Mouse (Mus musculus) C2C12 (cell line): ENCODE measurements around the gene Mrps18c. TPM values are rescaled to one million over a fixed set of nuclear protein-coding genes. Genes with fewer than 3 reads are reported as not detected.

Source experiments
- H3K27me3 ChIP-seq: one replicate; pipeline ENCODE4 v1.6.1; 2011; ENCODE audit not compliant: control insufficient read depth, insufficient read depth, insufficient read length
- H3K36me3 ChIP-seq: one replicate; pipeline ENCODE4 v1.6.1; 2011; ENCODE audit not compliant: control insufficient read depth, insufficient read depth
- H3K4me3 ChIP-seq: one replicate; pipeline ENCODE4 v1.5.1; 2011; ENCODE audit warnings: mild to moderate bottlenecking, control low read depth; ENCODE audit not compliant: poor library complexity, insufficient read depth, severe bottlenecking
- H3K79me2 ChIP-seq: one replicate; pipeline ENCODE4 v1.6.1; 2011; ENCODE audit not compliant: control insufficient read depth, insufficient read depth
- H3K79me3 ChIP-seq: one replicate; pipeline ENCODE4 v1.6.1; 2011; ENCODE audit warnings: low read depth, control low read depth
- H3ac ChIP-seq: one replicate; pipeline ENCODE3; 2011; ENCODE audit warnings: low read depth; ENCODE audit not compliant: control insufficient read depth, insufficient read length
- CEBPB ChIP-seq: IDR thresholded peaks from one replicate; pipeline ENCODE4 v1.6.1; 2011; ENCODE audit warnings: low read depth, mild to moderate bottlenecking, control low read depth, moderate library complexity
- CTCF ChIP-seq: IDR thresholded peaks from one replicate; pipeline ENCODE4 v1.5.1; 2011; ENCODE audit not compliant: control insufficient read depth, insufficient read depth, insufficient read length
- FOSL1 ChIP-seq: IDR thresholded peaks from one replicate; pipeline ENCODE4 v1.8.0; 2011; ENCODE audit warnings: mild to moderate bottlenecking, low read length; ENCODE audit not compliant: poor library complexity, insufficient read depth, severe bottlenecking
- MAX ChIP-seq: IDR thresholded peaks from one replicate; pipeline ENCODE4 v1.6.1; 2011; ENCODE audit warnings: mild to moderate bottlenecking, control low read depth
- MYOD1 ChIP-seq: IDR thresholded peaks from one replicate; pipeline ENCODE4 v1.6.1; 2011; ENCODE audit warnings: low read depth; ENCODE audit not compliant: control insufficient read depth, insufficient read length
- MYOG ChIP-seq: IDR thresholded peaks from one replicate; pipeline ENCODE4 v1.6.1; 2011; ENCODE audit not compliant: control insufficient read depth, insufficient read length; ENCODE audit errors: extremely low read depth
- USF1 ChIP-seq: IDR thresholded peaks from one replicate; pipeline ENCODE4 v1.6.1; 2011; ENCODE audit warnings: low read depth, mild to moderate bottlenecking, control low read depth, moderate library complexity
- polyA plus RNA-seq: library from polyadenylated mRNA; unstranded; fragments of >200 nt; fragmentation: generic; extraction: Trizol; gene quantifications from one replicate; pipeline ENCODE4 v1.2.1, GENCODE M21; 2012; ENCODE audit warnings: missing spikeins

Gene Mrps18c
- polyA plus RNA-seq, 1 experiment: 80.6 TPM

DNA sequence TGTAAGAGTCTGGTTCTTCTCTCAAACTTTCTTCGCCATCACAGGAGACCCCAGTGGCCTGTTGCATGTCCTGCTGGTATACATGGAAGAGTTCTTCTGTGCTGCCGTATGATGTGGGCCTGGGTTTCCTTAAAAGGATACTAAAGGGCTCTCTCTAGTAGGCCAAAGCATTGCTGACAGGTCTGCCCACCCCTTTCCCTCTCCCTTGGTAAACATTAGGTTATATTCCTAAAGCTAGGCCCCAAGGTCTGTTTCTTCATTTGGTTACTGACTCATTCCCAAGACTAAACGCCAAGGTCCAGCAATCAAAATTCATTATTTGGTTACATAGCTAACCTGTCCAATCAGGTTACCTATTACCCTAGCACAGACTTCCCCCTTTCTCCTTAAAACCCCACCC, 34.3 kb downstream of the Mrps18c start:
- Histone ChIP-seq H3K27me3 (peaks cover 5% of the 10 kb centered on the region), H3K4me3 (no peak overlapping the region), H3K36me3 (no peaks in the 10 kb centered on the region), H3K79me3 (no peaks in the 10 kb centered on the region), H3ac (no peak overlapping the region), H3K79me2 (no peaks in the 10 kb centered on the region)
- TF ChIP-seq MAX (no peak), MYOD1 (no peak), MYOG (no peak), USF1 (no peak), FOSL1 (no peak), CTCF (no peak), CEBPB (no peak)

- TF ChIP-seq MAX: no peak
- H3K27me3 ChIP-seq: no peaks in the 10 kb centered on the region
- H3ac ChIP-seq: no peak overlapping the region
- no peaks in the 10 kb centered on the region for H3K79me2 ChIP-seq
- no peaks in the 10 kb centered on the region for H3K36me3 ChIP-seq
- no peaks in the 10 kb centered on the region for H3K79me3 ChIP-seq
- H3K4me3 ChIP-seq: no peak overlapping the region
Measured at GRCm38 (mm10) chr5:100833841-100834240, 35.4 kb downstream of the Mrps18c start.

GRCm38 (mm10) chr5:100835862-100836538, 37.6 kb downstream of the Mrps18c start:
- Histone ChIP-seq H3K79me3 (no peaks in the 10 kb centered on the region), H3K36me3 (no peaks in the 10 kb centered on the region), H3K27me3 (no peaks in the 10 kb centered on the region), H3K4me3 (no peak overlapping the region), H3ac (no peak overlapping the region), H3K79me2 (no peaks in the 10 kb centered on the region)
- TF ChIP-seq MYOG (no peak), CTCF (no peak), MYOD1 (no peak), FOSL1 (no peak), CEBPB (no peak), USF1 (no peak), MAX (no peak)

DNA sequence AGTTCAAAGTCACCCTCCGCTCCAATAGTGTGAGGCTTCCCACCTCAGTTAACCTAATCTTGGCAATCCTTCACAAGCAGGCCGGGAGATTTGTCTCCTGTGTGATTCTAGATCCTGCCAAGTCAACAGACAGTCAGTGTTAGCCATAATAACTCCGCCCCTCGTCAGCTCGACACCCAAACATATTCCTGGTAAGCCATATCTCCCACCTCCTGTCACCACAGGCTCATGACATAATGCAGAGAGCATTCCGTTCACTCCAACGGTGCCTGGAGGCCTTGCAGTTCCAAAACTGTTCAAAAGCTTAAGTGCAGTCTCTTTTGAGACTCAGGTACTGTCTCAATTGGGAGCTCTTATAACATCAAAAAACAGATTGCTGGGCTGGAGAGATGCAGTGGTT, 39.5 kb downstream of the Mrps18c start:
- Histone ChIP-seq H3K4me3 (no peak overlapping the region), H3K79me2 (no peaks in the 10 kb centered on the region), H3K27me3 (no peaks in the 10 kb centered on the region), H3ac (no peak overlapping the region), H3K79me3 (no peaks in the 10 kb centered on the region), H3K36me3 (no peaks in the 10 kb centered on the region)
- TF ChIP-seq USF1 (no peak), MAX (no peak), MYOD1 (no peak), FOSL1 (no peak), MYOG (no peak), CTCF (no peak), CEBPB (no peak)

DNA sequence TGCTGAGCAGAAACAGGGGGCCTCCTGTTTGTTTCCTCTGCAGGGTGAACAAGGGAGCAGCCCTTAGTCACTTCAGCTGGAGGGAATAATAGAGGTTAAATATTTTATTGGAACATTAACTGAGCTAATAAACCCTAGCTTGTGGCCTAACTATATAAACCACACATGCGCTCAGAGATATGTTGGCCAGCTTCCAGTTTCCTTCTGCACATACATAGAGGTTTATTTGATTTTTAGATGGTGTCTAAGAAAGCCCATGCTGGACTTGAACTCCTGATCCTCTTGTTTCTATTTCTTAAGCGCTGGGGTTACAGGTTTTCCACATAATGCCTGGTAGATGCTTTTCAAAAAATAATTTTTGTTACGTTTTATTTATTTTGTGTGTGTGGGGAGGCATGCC, 46.1 kb downstream of the Mrps18c start:
- no peaks in the 10 kb centered on the region for H3K27me3 ChIP-seq
- no peaks in the 10 kb centered on the region for H3K79me3 ChIP-seq
- TF ChIP-seq CEBPB: no peak
- TF ChIP-seq MYOD1: no peak

GRCm38 (mm10) chr5:100845485-100845847, 47.0 kb downstream of the Mrps18c start, which contains the start of gene Gpat3:
Gene Gpat3 (plus strand): TSS chr5:100845713.
- H3ac ChIP-seq: peak within 1 kb of the TSS; percentile 74

More for the DNA sequence above, 46.1 kb downstream of the Mrps18c start:
- no peak overlapping the region for H3ac ChIP-seq
- H3K36me3 ChIP-seq: no peaks in the 10 kb centered on the region
- no peaks in the 10 kb centered on the region for H3K79me2 ChIP-seq
- H3K4me3 ChIP-seq: no peak overlapping the region

More at GRCm38 (mm10) chr5:100845485-100845847, 47.0 kb downstream of the Mrps18c start, which contains the start of gene Gpat3:
- peak within 1 kb of the TSS; percentile 42 for H3K4me3 ChIP-seq
- no peaks in the 10 kb centered on the region for H3K79me3 ChIP-seq
- no peaks in the 10 kb centered on the region for H3K27me3 ChIP-seq
- TF ChIP-seq CEBPB (no peak), FOSL1 (no peak), CTCF (no peak), USF1 (no peak), MYOD1 (no peak), MYOG (no peak), MAX (no peak)
- H3K36me3 ChIP-seq: no peaks in the 10 kb centered on the region
- H3K79me2 ChIP-seq: no peaks in the 10 kb centered on the region
